Mouse (Mus musculus) ES-Bruce4 (cell line): ENCODE measurements at regions not wholly inside any gene's neighbourhood (a gene's known extent, or its start where the extent isn't known, plus 50 kb on each side); places are given as distances from the start of the nearest gene placed in this dataset.

Source experiments
- H3K27ac ChIP-seq: 2 replicates; pipeline ENCODE4 v1.5.1; 2012; ENCODE audit warnings: low read length, inconsistent platforms; ENCODE audit not compliant: insufficient read depth
- H3K27me3 ChIP-seq: 2 replicates; pipeline ENCODE4 v1.6.1; 2012; ENCODE audit warnings: mild to moderate bottlenecking, low read length, inconsistent platforms; ENCODE audit not compliant: control insufficient read depth, poor library complexity, insufficient read depth, severe bottlenecking
- H3K36me3 ChIP-seq: 2 replicates; pipeline ENCODE4 v1.6.1; 2012; ENCODE audit warnings: inconsistent platforms, mild to moderate bottlenecking, low read length, moderate library complexity; ENCODE audit not compliant: control insufficient read depth, poor library complexity, insufficient read depth, severe bottlenecking
- H3K4me1 ChIP-seq: one replicate; pipeline ENCODE4 v1.8.1; 2011; ENCODE audit warnings: low read length; ENCODE audit not compliant: control insufficient read depth, insufficient read depth
- H3K4me3 ChIP-seq: 2 replicates; pipeline ENCODE4 v1.5.1; 2011; ENCODE audit warnings: low read depth, mild to moderate bottlenecking, low read length
- H3K9ac ChIP-seq: 2 replicates; pipeline ENCODE4 v1.6.1; 2012; ENCODE audit warnings: low read depth, mild to moderate bottlenecking, inconsistent platforms; ENCODE audit not compliant: poor library complexity, severe bottlenecking
- H3K9me3 ChIP-seq: replicated peaks from 2 replicates; pipeline ENCODE4 v1.6.1; 2012; ENCODE audit warnings: mild to moderate bottlenecking, low read length, inconsistent platforms; ENCODE audit not compliant: control insufficient read depth, poor library complexity, insufficient read depth, severe bottlenecking
- CTCF ChIP-seq: IDR thresholded peaks from one replicate; pipeline ENCODE4 v1.8.1; 2011; ENCODE audit warnings: low read depth, low read length
- EP300 ChIP-seq: IDR thresholded peaks from 2 replicates; pipeline ENCODE4 v1.6.1; 2011; ENCODE audit warnings: low read depth, low read length; ENCODE audit not compliant: insufficient read depth
- POLR2A ChIP-seq: IDR thresholded peaks from one replicate; pipeline ENCODE4 v1.8.1; 2011; ENCODE audit warnings: low read length; ENCODE audit not compliant: insufficient read depth

DNA sequence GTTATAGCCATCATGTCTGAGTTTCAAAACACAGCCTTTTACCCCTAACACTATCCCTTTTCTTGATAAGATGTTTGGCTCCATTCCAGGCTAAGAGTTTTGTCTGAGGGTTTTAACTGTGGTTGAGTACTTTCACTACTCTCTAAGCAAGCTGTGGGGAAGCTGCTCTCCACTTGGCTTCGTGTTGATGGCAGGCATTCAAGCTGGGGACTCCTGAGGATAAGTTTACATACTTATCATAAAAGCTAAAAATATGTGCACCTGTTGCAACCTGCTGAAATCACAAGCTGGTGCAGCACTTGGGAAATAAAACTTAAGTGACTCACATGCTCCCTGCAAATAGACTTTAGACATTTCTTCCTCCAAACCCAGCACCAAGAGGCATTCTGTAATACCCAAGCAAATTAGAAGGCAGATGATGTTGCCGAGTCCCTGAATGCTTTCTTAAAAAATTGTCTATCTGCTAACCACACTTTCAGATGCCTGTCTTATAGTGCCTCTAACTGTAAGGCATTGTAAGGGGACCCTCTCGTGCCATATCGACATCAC is 169.3 kb downstream of the Lnpk start:
- no peaks in the 10 kb centered on the region for H3K36me3 ChIP-seq
- no peaks in the 10 kb centered on the region for H3K4me1 ChIP-seq
- no peaks in the 10 kb centered on the region for H3K27me3 ChIP-seq
- H3K4me3 ChIP-seq = no peak overlapping the region
- TF ChIP-seq POLR2A (no peak), EP300 (no peak)
- H3K27ac ChIP-seq = no peak overlapping the region
- no peaks in the 10 kb centered on the region for H3K9me3 ChIP-seq
- H3K9ac ChIP-seq = no peak overlapping the region

DNA sequence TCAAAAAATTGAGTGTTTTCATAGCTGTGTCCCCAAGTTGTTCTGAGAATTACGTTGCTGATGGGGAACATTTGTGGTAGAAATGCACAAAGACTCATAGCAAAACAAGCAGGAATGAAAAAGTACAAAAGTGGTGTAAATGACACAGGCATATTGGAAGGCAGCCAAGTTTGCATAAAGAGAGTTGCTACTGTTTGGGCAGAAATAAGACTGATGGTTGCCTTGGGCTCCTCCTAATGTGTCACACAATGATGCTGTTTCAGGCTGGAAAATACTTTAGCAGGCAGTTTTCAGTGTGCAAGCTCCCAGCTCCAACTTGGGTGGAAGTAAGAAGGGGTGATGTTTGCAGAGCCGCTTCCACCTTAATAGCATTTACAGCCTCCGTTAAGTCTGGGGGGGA is 174.7 kb downstream of the Lnpk start:
- no peak for TF ChIP-seq POLR2A
- no peak for TF ChIP-seq CTCF
- TF ChIP-seq EP300 = no peak
- Histone ChIP-seq H3K4me3 (no peak overlapping the region), H3K36me3 (no peaks in the 10 kb centered on the region), H3K9ac (no peak overlapping the region), H3K27me3 (no peaks in the 10 kb centered on the region), H3K9me3 (no peaks in the 10 kb centered on the region), H3K27ac (no peak overlapping the region), H3K4me1 (no peaks in the 10 kb centered on the region)

- no peaks in the 10 kb centered on the region; the same call in 1 of the 2 replicates for H3K27me3 ChIP-seq
These were observed 188.2 kb downstream of the Lnpk start for GRCm38 (mm10) chr2:74391064-74391463.

GRCm38 (mm10) chr2:74388078-74388477 is 191.2 kb downstream of the Lnpk start:
- Histone ChIP-seq H3K4me3 (no peak overlapping the region), H3K9me3 (no peaks in the 10 kb centered on the region), H3K9ac (no peak overlapping the region), H3K4me1 (no peaks in the 10 kb centered on the region), H3K36me3 (no peaks in the 10 kb centered on the region), H3K27ac (no peak overlapping the region), H3K27me3 (no peaks in the 10 kb centered on the region; the same call in 1 of the 2 replicates)
- TF ChIP-seq CTCF = no peak
- TF ChIP-seq POLR2A = no peak
- no peak for TF ChIP-seq EP300

More at GRCm38 (mm10) chr2:74391064-74391463, 188.2 kb downstream of the Lnpk start:
- Histone ChIP-seq H3K9ac (no peak overlapping the region), H3K4me3 (no peak overlapping the region), H3K4me1 (no peaks in the 10 kb centered on the region), H3K36me3 (no peaks in the 10 kb centered on the region), H3K9me3 (no peaks in the 10 kb centered on the region), H3K27ac (no peak overlapping the region)
- TF ChIP-seq CTCF (no peak), EP300 (no peak), POLR2A (no peak)

DNA sequence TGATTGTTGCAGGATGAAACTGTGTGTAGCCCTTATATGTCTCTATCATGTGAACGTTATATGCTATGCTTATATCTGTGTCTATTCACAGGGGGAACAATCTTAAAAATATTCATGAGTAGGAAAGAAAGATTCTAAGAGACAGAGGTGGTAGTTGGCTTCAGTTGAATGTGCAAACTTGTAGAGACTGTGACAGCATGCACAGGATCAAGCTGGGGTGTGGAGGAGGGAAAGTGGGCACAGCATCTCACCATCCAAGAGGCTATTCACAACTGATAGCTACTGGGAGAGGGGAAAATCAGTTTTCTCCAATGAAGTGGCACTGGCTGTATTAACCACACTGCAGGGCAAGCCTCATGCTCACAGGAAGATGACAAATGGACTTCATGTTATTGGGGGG is 194.3 kb downstream of the Lnpk start:
- H3K27me3 ChIP-seq = no peaks in the 10 kb centered on the region; the same call in 1 of the 2 replicates
- no peak overlapping the region for H3K4me3 ChIP-seq
- H3K9me3 ChIP-seq = no peaks in the 10 kb centered on the region
- no peak overlapping the region for H3K27ac ChIP-seq
- H3K9ac ChIP-seq = no peak overlapping the region
- no peaks in the 10 kb centered on the region for H3K4me1 ChIP-seq
- TF ChIP-seq EP300 = no peak
- TF ChIP-seq CTCF = no peak
- TF ChIP-seq POLR2A = no peak
- H3K36me3 ChIP-seq = no peaks in the 10 kb centered on the region

- Histone ChIP-seq H3K27ac (no peak overlapping the region), H3K4me1 (no peaks in the 10 kb centered on the region), H3K36me3 (no peaks in the 10 kb centered on the region), H3K27me3 (no peaks in the 10 kb centered on the region), H3K9ac (no peak overlapping the region), H3K4me3 (no peak overlapping the region), H3K9me3 (no peaks in the 10 kb centered on the region)
- no peak for TF ChIP-seq CTCF
- TF ChIP-seq POLR2A = no peak
- no peak for TF ChIP-seq EP300
These were observed 198.5 kb downstream of the Lnpk start for GRCm38 (mm10) chr2:74380574-74381287.
